Mouse (Mus musculus) midbrain, embryonic 14.5 days (tissue): ENCODE measurements at regions not wholly inside any gene's neighbourhood (a gene's known extent, or its start where the extent isn't known, plus 50 kb on each side); places are given as distances from the start of the nearest gene placed in this dataset.

Experiments used
- ATAC-seq: fragments of 200-750 bp; cut with Nextera tagmentation; 2 replicates; pipeline ENCODE4 v1.8.0; 2017; ENCODE audit warnings: moderate number of reproducible peaks, moderate library complexity; ENCODE audit not compliant: low FRiP score, low TSS enrichment
- DNase-seq: peaks from one replicate; pipeline ENCODE4 v3.0.0-alpha.2; 2015
- H3K27ac ChIP-seq: fragments of 300-500 bp; sonication (generic); replicated peaks from 2 replicates; pipeline ENCODE4 v1.5.1; 2014; ENCODE audit warnings: mild to moderate bottlenecking, low read depth, low read length, moderate library complexity
- H3K27me3 ChIP-seq: fragments of 300-500 bp; sonication (generic); 2 replicates; pipeline ENCODE4 v1.6.1; 2014; ENCODE audit warnings: low read length, control low read depth, mixed read lengths; ENCODE audit not compliant: control insufficient read depth, insufficient read depth
- H3K36me3 ChIP-seq: fragments of 300-500 bp; sonication (generic); 2 replicates; pipeline ENCODE4 v1.6.1; 2014; ENCODE audit warnings: low read length, control low read depth; ENCODE audit not compliant: control insufficient read depth, insufficient read depth
- H3K4me1 ChIP-seq: fragments of 300-500 bp; sonication (generic); 2 replicates; pipeline ENCODE4 v1.6.1; 2014; ENCODE audit warnings: mild to moderate bottlenecking, antibody characterized with exemption, low read length, control low read depth; ENCODE audit not compliant: control insufficient read depth, insufficient read depth
- H3K4me2 ChIP-seq: fragments of 300-500 bp; sonication (generic); 2 replicates; pipeline ENCODE4 v1.6.1; 2014; ENCODE audit warnings: mild to moderate bottlenecking, low read length, moderate library complexity
- H3K4me3 ChIP-seq: fragments of 300-500 bp; sonication (generic); replicated peaks from 2 replicates; pipeline ENCODE4 v1.5.1; 2014; ENCODE audit warnings: low read depth, low read length
- H3K9ac ChIP-seq: fragments of 300-500 bp; sonication (generic); replicated peaks from 2 replicates; pipeline ENCODE4 v1.6.1; 2014; ENCODE audit warnings: mild to moderate bottlenecking, low read length, moderate library complexity
- H3K9me3 ChIP-seq: fragments of 300-500 bp; sonication (generic); 2 replicates; pipeline ENCODE4 v1.6.1; 2016; ENCODE audit warnings: low read length, control low read depth, mixed read lengths; ENCODE audit not compliant: control insufficient read depth
- WGBS: fragments of 180-500 bp; shearing (Covaris S2); extraction: QIAGEN DNeasy Blood & Tissue Kit; methylation state at CpG from one replicate; pipeline ENCODE4 v1.1.7; 2014; 5-methylcytosine and 5-hydroxymethylcytosine counted together

DNA sequence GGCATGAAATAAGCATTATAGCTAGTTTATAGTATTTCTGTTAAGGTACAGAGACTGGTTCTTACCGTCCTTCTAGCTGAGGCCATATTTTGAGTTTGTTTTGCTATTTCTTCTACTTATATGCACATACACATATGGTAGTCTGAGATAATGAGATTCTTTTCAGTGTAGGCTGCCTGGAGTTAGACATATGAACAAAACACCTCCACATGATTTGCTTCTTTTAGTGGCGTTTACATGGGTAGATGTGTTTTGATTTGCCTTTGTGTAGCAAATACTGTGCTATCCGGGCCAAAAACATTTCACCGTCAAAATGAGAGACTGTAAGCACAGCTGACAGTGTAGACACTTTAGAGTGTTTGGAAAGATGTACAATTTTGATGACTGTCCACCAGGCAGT, 1077.4 kb downstream of the Car8 start:
- no peak overlapping the region for H3K4me3 ChIP-seq
- no peak for DNase-seq
- no peak for ATAC-seq
- H3K27ac ChIP-seq = no peak overlapping the region
- no peaks in the 10 kb centered on the region for H3K4me1 ChIP-seq
- no peaks in the 10 kb centered on the region for H3K36me3 ChIP-seq
- WGBS = 90% methylated on average over 4 of the region's 4 CpGs
- no peak overlapping the region for H3K9ac ChIP-seq
- H3K27me3 ChIP-seq = no peaks in the 10 kb centered on the region
- no peak overlapping the region for H3K4me2 ChIP-seq
- no peaks in the 10 kb centered on the region for H3K9me3 ChIP-seq

DNA sequence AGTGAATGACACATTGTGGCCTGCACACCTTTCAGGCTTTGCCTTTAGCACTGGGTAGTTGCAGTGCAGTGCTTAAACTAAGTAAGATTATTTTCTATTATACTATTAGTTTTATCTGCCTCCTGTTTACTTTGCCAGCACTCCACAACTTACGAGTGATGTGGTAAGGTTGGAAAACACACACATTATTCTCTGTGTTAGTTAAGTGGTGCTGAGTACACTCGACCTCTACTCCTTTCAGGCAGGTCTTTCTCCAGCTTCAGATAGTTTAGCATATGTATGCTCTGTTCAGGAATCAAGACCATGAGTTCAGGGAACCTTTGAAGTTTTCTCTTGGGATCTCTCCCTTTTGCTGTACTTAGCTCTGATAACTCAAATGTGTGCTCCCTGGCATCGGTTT, 1081.0 kb downstream of the Car8 start:
- Histone ChIP-seq H3K4me1 (no peaks in the 10 kb centered on the region), H3K27ac (no peak overlapping the region), H3K4me3 (no peak overlapping the region), H3K27me3 (no peaks in the 10 kb centered on the region), H3K36me3 (no peaks in the 10 kb centered on the region), H3K9ac (no peak overlapping the region), H3K4me2 (no peak overlapping the region), H3K9me3 (no peaks in the 10 kb centered on the region)
- DNase-seq (no peak), ATAC-seq (no peak)
- WGBS = 78% methylated on average over 3 of the region's 3 CpGs

DNA sequence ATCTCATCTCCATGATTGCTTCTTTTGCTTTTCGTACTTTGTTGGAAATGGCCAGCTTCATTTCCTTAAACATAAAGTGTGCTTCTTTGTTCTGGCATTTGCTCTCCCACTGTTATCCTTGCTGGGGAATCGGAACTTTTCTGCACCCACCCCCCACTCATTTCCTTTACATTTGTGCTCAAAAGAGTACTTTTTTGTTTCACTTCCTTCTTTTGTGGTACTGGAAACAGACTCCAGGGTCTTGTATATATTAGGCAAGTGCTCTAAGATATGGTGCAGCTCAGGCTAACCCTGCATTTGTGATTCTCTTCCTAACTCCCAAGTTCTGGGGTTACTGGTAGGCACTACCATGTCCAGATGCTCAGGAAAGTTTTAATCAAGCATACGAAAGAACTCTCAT, 1084.6 kb downstream of the Car8 start:
- H3K9ac ChIP-seq = no peak overlapping the region
- ATAC-seq (no peak), DNase-seq (no peak)
- H3K27ac ChIP-seq = no peak overlapping the region
- H3K36me3 ChIP-seq = no peaks in the 10 kb centered on the region
- H3K4me3 ChIP-seq = no peak overlapping the region
- no peaks in the 10 kb centered on the region for H3K4me1 ChIP-seq
- H3K27me3 ChIP-seq = no peaks in the 10 kb centered on the region
- H3K9me3 ChIP-seq = no peaks in the 10 kb centered on the region
- 60% methylated on average over 3 of the region's 3 CpGs for WGBS
- H3K4me2 ChIP-seq = no peak overlapping the region

DNA sequence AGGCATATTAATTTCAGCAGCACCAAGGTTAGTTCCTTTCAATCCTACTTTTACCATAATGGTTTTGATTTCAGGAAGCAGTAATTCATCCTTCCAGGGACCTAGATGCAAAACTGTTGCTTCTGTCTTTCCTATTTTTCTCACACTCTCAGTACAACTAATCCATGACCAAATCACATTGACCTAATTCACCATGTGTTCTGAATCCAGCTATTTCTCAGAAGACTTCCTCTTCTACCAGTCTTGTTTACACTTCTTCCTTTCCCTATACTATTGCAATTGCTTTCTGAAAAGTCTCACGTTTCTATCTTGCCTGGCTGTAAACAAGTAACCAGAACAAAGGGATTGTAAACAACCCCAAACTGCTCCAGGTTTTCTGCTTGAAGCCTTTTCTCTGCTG, 1085.0 kb downstream of the Car8 start:
- Histone ChIP-seq H3K9me3 (no peaks in the 10 kb centered on the region), H3K27me3 (no peaks in the 10 kb centered on the region), H3K36me3 (no peaks in the 10 kb centered on the region), H3K4me1 (no peaks in the 10 kb centered on the region), H3K4me3 (no peak overlapping the region), H3K9ac (no peak overlapping the region), H3K27ac (no peak overlapping the region), H3K4me2 (no peak overlapping the region)
- ATAC-seq (no peak), DNase-seq (no peak)
- WGBS = 15% methylated on average over 1 of the region's 1 CpGs

DNA sequence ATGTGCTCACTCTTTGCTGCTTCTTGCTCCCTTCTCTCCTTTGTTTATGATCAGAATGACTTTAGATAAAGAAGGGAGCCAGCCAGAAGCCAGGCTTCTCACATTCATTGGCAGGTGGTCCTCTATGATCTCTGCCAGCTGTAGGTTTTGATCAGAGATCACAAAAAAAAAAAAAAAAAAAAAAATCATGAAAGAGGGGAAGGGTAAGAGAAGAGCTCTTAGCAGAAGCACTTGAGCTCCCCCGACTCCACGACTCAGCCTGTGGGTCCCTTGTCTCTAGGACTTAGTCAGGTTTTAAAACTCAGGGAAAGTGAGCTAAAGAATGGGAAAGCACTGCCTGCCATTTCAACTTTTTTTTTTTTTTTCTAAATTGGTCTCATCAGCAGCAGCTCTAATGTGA, 1093.1 kb downstream of the Car8 start:
- 72% methylated on average over 2 of the region's 2 CpGs for WGBS
- no peak overlapping the region for H3K9ac ChIP-seq
- no peaks in the 10 kb centered on the region for H3K9me3 ChIP-seq
- no peak overlapping the region for H3K27ac ChIP-seq
- H3K36me3 ChIP-seq = no peaks in the 10 kb centered on the region
- no peaks in the 10 kb centered on the region for H3K27me3 ChIP-seq
- no peaks in the 10 kb centered on the region for H3K4me1 ChIP-seq
- no peak for DNase-seq
- no peak overlapping the region for H3K4me2 ChIP-seq
- no peak for ATAC-seq
- H3K4me3 ChIP-seq = no peak overlapping the region

DNA sequence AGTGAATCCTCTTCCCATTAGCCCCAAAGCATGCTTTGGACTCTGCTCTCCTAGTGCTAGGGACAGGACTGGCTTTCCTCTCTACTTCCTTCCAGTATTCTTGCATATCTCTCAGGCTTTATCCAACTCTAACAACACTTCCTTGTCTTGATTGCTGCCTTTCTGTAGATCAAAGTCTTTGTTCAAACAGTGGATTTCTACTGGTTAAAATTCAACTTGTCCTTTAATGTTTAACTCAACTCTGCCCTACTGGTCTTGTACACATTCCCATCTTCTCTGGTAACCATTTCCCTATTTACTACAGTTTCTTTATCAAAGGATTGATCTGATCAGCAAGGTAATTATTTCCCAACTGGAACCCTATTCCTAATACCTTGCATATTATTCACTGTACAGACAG, 1094.6 kb downstream of the Car8 start:
- no peaks in the 10 kb centered on the region for H3K27me3 ChIP-seq
- H3K27ac ChIP-seq = no peak overlapping the region
- H3K4me3 ChIP-seq = no peak overlapping the region
- ATAC-seq = no peak
- no peak for DNase-seq
- H3K36me3 ChIP-seq = no peaks in the 10 kb centered on the region
- no peaks in the 10 kb centered on the region for H3K4me1 ChIP-seq
- H3K9ac ChIP-seq = no peak overlapping the region
- H3K9me3 ChIP-seq = no peaks in the 10 kb centered on the region
- no peak overlapping the region for H3K4me2 ChIP-seq

DNA sequence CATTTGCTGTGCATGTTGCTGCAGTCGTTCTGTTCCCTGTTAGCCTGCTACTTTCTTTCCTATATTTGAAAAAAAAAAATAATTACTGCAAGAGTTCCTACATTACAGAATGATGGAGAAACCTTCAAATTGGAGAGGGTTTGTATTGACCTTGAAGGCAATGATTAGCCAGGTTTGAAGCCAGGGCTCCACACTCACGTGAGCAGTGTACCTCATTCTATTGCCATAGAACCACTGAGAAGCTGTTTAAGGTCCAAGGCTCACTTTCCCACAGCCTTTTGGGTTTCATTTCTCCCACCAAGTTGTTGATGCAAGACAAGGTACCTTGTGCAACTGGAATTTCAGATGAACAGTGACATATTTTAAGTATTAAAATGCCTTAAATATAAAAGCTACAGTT, 1095.2 kb downstream of the Car8 start:
- H3K36me3 ChIP-seq = no peaks in the 10 kb centered on the region
- no peaks in the 10 kb centered on the region for H3K4me1 ChIP-seq
- no peak overlapping the region for H3K4me2 ChIP-seq
- no peaks in the 10 kb centered on the region for H3K27me3 ChIP-seq
- no peak overlapping the region for H3K27ac ChIP-seq
- no peaks in the 10 kb centered on the region for H3K9me3 ChIP-seq
- no peak for DNase-seq
- no peak for ATAC-seq
- WGBS = 87% methylated on average over 2 of the region's 2 CpGs
- no peak overlapping the region for H3K9ac ChIP-seq
- no peak overlapping the region for H3K4me3 ChIP-seq

DNA sequence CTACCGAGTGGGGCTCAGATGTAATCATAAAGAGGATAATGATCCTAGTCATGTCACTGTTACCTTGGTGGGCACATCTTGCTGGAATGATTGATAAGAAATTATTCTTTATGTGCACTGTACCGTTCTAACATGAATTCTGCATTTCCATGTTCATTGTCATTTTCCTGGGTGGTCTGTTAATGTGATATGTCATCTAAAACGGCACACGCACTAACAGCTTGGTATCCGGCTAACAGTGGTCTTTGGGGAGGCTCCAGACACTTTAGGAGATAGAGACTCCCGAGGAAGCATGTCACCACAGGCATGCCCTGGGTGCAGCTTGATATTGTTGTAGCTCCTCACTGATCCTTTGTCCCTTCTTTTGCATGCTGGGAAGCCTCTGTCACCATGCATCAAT, 1096.1 kb downstream of the Car8 start:
- H3K27ac ChIP-seq = no peak overlapping the region
- no peak overlapping the region for H3K9ac ChIP-seq
- H3K4me1 ChIP-seq = no peaks in the 10 kb centered on the region
- H3K27me3 ChIP-seq = no peaks in the 10 kb centered on the region
- H3K4me3 ChIP-seq = no peak overlapping the region
- DNase-seq (no peak), ATAC-seq (no peak)
- H3K9me3 ChIP-seq = no peaks in the 10 kb centered on the region
- no peak overlapping the region for H3K4me2 ChIP-seq
- 71% methylated on average over 6 of the region's 6 CpGs for WGBS
- no peaks in the 10 kb centered on the region for H3K36me3 ChIP-seq

DNA sequence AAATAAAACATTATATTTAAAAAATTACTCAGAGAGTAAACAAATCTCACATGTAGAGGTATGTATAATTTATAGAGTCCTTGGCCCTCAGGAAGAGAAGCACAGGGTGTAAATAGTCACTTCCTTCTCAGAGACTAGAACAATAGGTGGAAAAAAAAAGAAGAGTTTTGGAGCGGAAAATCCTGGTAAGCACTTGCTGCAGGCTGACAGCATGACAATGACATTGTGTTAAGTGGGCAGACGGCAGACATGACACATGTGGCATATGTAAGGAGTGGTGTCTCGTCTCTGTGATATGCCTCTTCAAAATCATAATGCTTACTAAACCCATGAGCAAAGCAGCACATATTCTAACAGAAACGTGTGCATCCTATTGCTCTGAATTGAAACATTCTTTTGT, 1126.7 kb downstream of the Car8 start:
- no peak overlapping the region for H3K4me2 ChIP-seq
- ATAC-seq (no peak), DNase-seq (no peak)
- 0 out of 2 replicates have a peak, but pooled peaks cover 3% of the 10 kb centered on the region for H3K4me1 ChIP-seq
- H3K4me3 ChIP-seq = no peak overlapping the region
- no peak overlapping the region for H3K9ac ChIP-seq
- H3K36me3 ChIP-seq = no peaks in the 10 kb centered on the region
- WGBS = 13% methylated on average over 4 of the region's 4 CpGs
- H3K27ac ChIP-seq = no peak overlapping the region
- no peaks in the 10 kb centered on the region for H3K27me3 ChIP-seq
- no peaks in the 10 kb centered on the region for H3K9me3 ChIP-seq
